Mouse (Mus musculus) limb, embryonic 12.5 days (tissue): Measurements from ENCODE around the gene Gm10354. TPM values are rescaled to one million over a fixed set of nuclear protein-coding genes. Genes with fewer than 3 reads are reported as not detected.
"Not testable (repeated sequence)": the region's sequence is repeated elsewhere in the genome, so short reads cannot be mapped to it uniquely, and the experiment has no call there.

Source experiments
- ATAC-seq: fragments of 200-750 bp; cut with Nextera tagmentation; 2 replicates; pipeline ENCODE4 v1.8.0; 2017; ENCODE audit warnings: low read depth, moderate TSS enrichment; ENCODE audit not compliant: insufficient number of reproducible peaks, insufficient read depth, low FRiP score, low TSS enrichment
- H3K27ac ChIP-seq: fragments of 300-500 bp; sonication (generic); 2 replicates; pipeline ENCODE4 v1.5.1; 2016; ENCODE audit warnings: mild to moderate bottlenecking, moderate library complexity
- H3K27me3 ChIP-seq: fragments of 300-500 bp; sonication (generic); 2 replicates; pipeline ENCODE4 v1.6.1; 2016; ENCODE audit warnings: mild to moderate bottlenecking, moderate library complexity
- H3K36me3 ChIP-seq: fragments of 300-500 bp; sonication (generic); 2 replicates; pipeline ENCODE4 v1.6.1; 2016; ENCODE audit warnings: mild to moderate bottlenecking, moderate library complexity
- H3K4me1 ChIP-seq: fragments of 300-500 bp; sonication (generic); replicated peaks from 2 replicates; pipeline ENCODE4 v1.6.1; 2016
- H3K4me2 ChIP-seq: fragments of 300-500 bp; sonication (generic); 2 replicates; pipeline ENCODE4 v1.6.1; 2016; ENCODE audit warnings: mild to moderate bottlenecking, moderate library complexity
- H3K4me3 ChIP-seq: fragments of 300-500 bp; sonication (generic); replicated peaks from 2 replicates; pipeline ENCODE4 v1.5.1; 2016; ENCODE audit warnings: mild to moderate bottlenecking
- H3K9ac ChIP-seq: fragments of 300-500 bp; sonication (generic); replicated peaks from 2 replicates; pipeline ENCODE4 v1.6.1; 2016; ENCODE audit warnings: mild to moderate bottlenecking, moderate library complexity
- H3K9me3 ChIP-seq: fragments of 300-500 bp; sonication (generic); 2 replicates; pipeline ENCODE4 v1.6.1; 2016; ENCODE audit warnings: mild to moderate bottlenecking, moderate library complexity
- WGBS: fragments of 180-500 bp; shearing (Covaris S2); methylation state at CpG from one replicate; pipeline ENCODE4 v1.1.7; 2016; 5-methylcytosine and 5-hydroxymethylcytosine counted together
- polyA plus RNA-seq: library from polyadenylated mRNA; unstranded; fragments of >200 nt; fragmentation: Nextera tagmentation; extraction: Ambion mirVana; gene quantifications from 2 replicates; pipeline ENCODE4 v1.2.1, GENCODE M21; 2016

Gm10354 gene
- polyA plus RNA-seq, 1 experiment from 2014 or later: not detected

GRCm38 (mm10) chr5:14952749-14953148, 26.0 kb downstream of the Gm10354 start:
- H3K36me3 ChIP-seq, H3K27ac ChIP-seq, H3K9ac ChIP-seq, H3K27me3 ChIP-seq, H3K4me1 ChIP-seq, H3K4me2 ChIP-seq, ATAC-seq, H3K4me3 ChIP-seq: not testable (repeated sequence)
- WGBS: 75% methylated on average over 3 of the region's 3 CpGs
- H3K9me3 ChIP-seq: peaks cover 29% of the 10 kb centered on the region

DNA sequence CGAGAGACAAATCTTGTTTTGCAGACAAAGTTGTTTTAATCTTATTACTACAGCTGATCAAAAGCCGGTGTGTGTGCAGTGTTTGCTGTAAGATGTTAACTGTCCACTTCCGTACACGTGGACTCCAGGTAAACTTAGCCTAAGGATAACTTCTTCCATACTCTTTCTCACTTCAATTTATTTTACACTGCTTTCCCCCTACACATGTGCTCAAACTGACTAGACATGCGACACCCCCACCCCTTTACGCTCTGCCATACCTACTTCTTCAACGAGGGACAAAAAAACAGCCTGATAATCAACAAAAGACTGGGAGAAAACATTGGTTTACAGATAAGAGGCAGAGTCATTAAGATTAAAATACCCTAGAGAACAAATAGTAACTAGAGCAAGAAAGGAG, 26.9 kb downstream of the Gm10354 start:
- not testable (repeated sequence) for H3K4me1 ChIP-seq, H3K4me2 ChIP-seq, H3K4me3 ChIP-seq, H3K27ac ChIP-seq, H3K9ac ChIP-seq, H3K27me3 ChIP-seq, H3K36me3 ChIP-seq
- WGBS: 70% methylated on average over 7 of the region's 7 CpGs
- peaks cover 29% of the 10 kb centered on the region for H3K9me3 ChIP-seq
- ATAC-seq: 0 out of 2 replicates have a peak, but pooled peaks have one; percentile 31

- H3K27me3 ChIP-seq, H3K4me2 ChIP-seq, H3K36me3 ChIP-seq, H3K4me1 ChIP-seq, H3K9ac ChIP-seq, H3K4me3 ChIP-seq, H3K27ac ChIP-seq, ATAC-seq: not testable (repeated sequence)
- H3K9me3 ChIP-seq: peaks cover 24% of the 10 kb centered on the region
- WGBS: 58% methylated on average over 4 of the region's 4 CpGs
Measured at GRCm38 (mm10) chr5:14947482-14948198, 31.1 kb downstream of the Gm10354 start.

GRCm38 (mm10) chr5:14945524-14945923, 33.2 kb downstream of the Gm10354 start:
- ATAC-seq: not testable (repeated sequence)

GRCm38 (mm10) chr5:14941043-14941442, 37.7 kb downstream of the Gm10354 start:
- 86% methylated on average over 1 of the region's 1 CpGs for WGBS
- not testable (repeated sequence) for H3K4me3 ChIP-seq, H3K27me3 ChIP-seq, H3K27ac ChIP-seq, H3K36me3 ChIP-seq, H3K4me1 ChIP-seq, ATAC-seq, H3K4me2 ChIP-seq, H3K9ac ChIP-seq
- H3K9me3 ChIP-seq: 0 out of 2 replicates have a peak, but pooled peaks cover 13% of the 10 kb centered on the region

More at GRCm38 (mm10) chr5:14945524-14945923, 33.2 kb downstream of the Gm10354 start:
- H3K4me1 ChIP-seq, H3K27me3 ChIP-seq, H3K9ac ChIP-seq, H3K27ac ChIP-seq, H3K4me3 ChIP-seq, H3K36me3 ChIP-seq, H3K4me2 ChIP-seq: not testable (repeated sequence)
- WGBS: 62% methylated on average over 4 of the region's 4 CpGs
- H3K9me3 ChIP-seq: peaks cover 23% of the 10 kb centered on the region

DNA sequence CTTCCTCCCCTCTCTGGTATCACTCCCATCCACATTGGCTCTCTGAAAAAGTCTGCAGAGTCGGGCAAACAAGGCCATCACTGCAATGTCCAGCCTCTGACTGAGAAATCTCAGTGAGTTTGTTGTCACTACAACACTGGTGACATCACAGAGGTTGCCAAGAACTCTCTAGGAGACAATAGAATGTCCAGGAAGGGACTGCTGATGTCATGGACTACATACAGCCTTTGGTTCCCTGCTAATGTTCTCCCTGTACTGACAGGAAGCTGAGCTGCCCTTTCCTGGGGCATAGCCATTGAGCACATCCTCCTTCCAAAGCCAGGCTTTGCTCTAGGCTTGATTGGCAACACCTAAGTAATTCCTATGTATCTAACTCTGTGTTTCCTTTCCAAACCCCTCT, 40.4 kb downstream of the Gm10354 start, which contains the start of gene Speer4e:
Gene Speer4e, minus strand, starts transcription at position 101 of the 400 bp plus-strand sequence.
- not testable (repeated sequence) for H3K4me1 ChIP-seq, H3K4me2 ChIP-seq

GRCm38 (mm10) chr5:14933721-14934120, 45.0 kb downstream of the Gm10354 start:
- H3K36me3 ChIP-seq, H3K9me3 ChIP-seq, H3K27me3 ChIP-seq, H3K4me2 ChIP-seq, H3K9ac ChIP-seq, ATAC-seq, H3K4me3 ChIP-seq, H3K27ac ChIP-seq, H3K4me1 ChIP-seq: not testable (repeated sequence)
- 77% methylated on average over 5 of the region's 6 CpGs for WGBS

More for the DNA sequence above, 40.4 kb downstream of the Gm10354 start, which contains the start of gene Speer4e:
- H3K4me3 ChIP-seq, H3K9me3 ChIP-seq, H3K27ac ChIP-seq, ATAC-seq, H3K36me3 ChIP-seq, H3K9ac ChIP-seq, H3K27me3 ChIP-seq: not testable (repeated sequence)
- WGBS: 68% methylated on average over 1 of the region's 1 CpGs

DNA sequence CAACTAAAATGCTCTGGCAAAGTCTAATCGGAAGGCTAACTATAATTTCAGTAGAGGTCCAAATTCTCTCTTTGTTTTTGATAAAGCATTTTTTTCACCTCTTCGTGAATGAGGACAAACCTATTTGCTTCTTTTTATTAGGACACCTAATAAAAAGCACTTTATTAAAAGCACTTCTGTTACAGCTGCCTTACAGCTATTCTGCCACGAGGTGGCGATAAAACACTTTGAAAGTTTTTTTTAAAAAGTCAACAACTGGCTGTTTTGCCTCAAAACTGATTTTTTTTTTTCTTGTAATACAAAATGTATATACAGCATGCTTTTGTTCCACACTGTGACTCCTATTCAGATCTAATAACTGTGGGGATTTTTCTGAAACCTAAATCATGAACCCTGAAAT, 51.7 kb downstream of the Gm10354 start:
- H3K9me3 ChIP-seq, ATAC-seq, H3K27ac ChIP-seq, H3K27me3 ChIP-seq, H3K4me3 ChIP-seq, H3K36me3 ChIP-seq, H3K4me2 ChIP-seq, H3K9ac ChIP-seq, H3K4me1 ChIP-seq: not testable (repeated sequence)
- WGBS: 28% methylated on average over 4 of the region's 4 CpGs

Other genes with a start within 250 kb of the Gm10354 start
- gene Gm9758, start 64.0 kb downstream of the Gm10354 start, polyA plus RNA-seq: not detected in 2 replicates
- gene Speer4e, start 40.5 kb downstream of the Gm10354 start, polyA plus RNA-seq: not detected in 2 replicates
- gene Gm17019, start 54.1 kb upstream of the Gm10354 start, polyA plus RNA-seq: not detected in 2 replicates